Mouse (Mus musculus) neutrophil, adult 5-6 weeks (primary cell): ENCODE measurements around the gene Bid. TPM values are rescaled to one million over a fixed set of nuclear protein-coding genes. Genes with fewer than 3 reads are reported as not detected.
"Not testable (repeated sequence)": the region's sequence is repeated elsewhere in the genome, so short reads cannot be mapped to it uniquely, and the experiment has no call there.

Experiments used
- ATAC-seq: fragments of 151-379, 151-347 bp; 2 replicates; pipeline ENCODE4 v1.8.0; 2017; ENCODE audit warnings: mild to moderate bottlenecking, moderate TSS enrichment; ENCODE audit not compliant: insufficient number of reproducible peaks, poor library complexity, low FRiP score, severe bottlenecking; ENCODE audit errors: extremely low read depth
- total RNA-seq: library from RNA; stranded (forward); fragments of 200-1000 nt; gene quantifications from 2 replicates; pipeline ENCODE4 v1.2.3, GENCODE M21; 2017

Gene Bid
- total RNA-seq, 1 experiment from 2014 or later = 48.6 TPM

GRCm38 (mm10) chr6:120938763-120939450 is 22.3 kb upstream of the Bid start:
- ATAC-seq = no peak

- ATAC-seq = no peak
These were observed 21.5 kb upstream of the Bid start for GRCm38 (mm10) chr6:120937999-120938608.

DNA sequence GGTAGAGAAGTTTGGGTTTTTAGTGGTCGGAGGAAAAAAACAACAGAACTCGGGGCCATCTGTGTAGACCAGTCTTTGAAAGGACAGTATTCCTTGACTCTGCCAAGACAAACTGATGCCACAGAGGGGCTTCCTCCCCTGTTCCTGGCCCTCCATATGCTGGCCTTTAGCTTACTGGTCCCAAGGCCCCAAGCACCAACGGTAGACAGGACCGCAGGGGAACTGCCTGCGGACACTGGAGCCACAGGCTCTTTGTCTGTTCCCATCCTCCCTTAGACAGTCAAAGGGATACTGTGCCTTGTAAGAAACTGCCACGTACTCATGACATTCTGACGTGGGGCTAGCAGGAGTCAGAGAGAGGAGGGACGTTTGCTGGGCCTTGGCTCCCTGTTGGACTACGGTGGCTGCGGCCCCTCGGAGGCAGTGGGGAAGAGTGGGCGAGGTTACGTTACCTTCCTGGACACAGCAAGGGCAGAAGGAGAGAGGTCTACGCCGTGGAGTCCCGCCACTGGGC is 20.5 kb upstream of the Bid start:
- no peak for ATAC-seq

DNA sequence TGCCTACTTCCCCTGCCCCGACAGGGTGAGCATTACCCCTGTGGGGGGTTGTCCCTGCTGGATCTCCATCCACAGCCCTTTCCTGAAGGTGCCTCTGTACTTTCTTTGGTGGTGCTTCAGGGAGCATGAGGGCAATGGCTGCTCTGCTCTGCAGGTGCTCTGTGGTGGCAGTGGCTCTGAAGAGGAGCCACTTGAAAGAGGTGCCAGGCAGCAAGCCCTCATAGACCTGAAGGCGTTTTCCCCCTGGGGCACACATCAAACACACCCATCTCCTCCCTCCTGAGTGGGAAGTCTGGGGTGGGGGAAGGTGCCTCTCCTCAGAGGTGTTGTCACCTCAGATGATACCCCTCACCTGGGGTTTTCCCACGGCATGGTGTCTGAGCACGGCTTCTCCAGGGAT is 17.5 kb upstream of the Bid start:
- no peak for ATAC-seq

- no peak for ATAC-seq
These were observed 17.0 kb upstream of the Bid start for GRCm38 (mm10) chr6:120933670-120934069.

GRCm38 (mm10) chr6:120932597-120932996 is 15.9 kb upstream of the Bid start:
- ATAC-seq = no peak

- no peak for ATAC-seq
These were observed 14.0 kb upstream of the Bid start for GRCm38 (mm10) chr6:120930450-120931306.

GRCm38 (mm10) chr6:120929421-120929820 is 12.8 kb upstream of the Bid start:
- ATAC-seq = no peak

- ATAC-seq = no peak
These were observed 11.1 kb upstream of the Bid start for GRCm38 (mm10) chr6:120927765-120928164.

DNA sequence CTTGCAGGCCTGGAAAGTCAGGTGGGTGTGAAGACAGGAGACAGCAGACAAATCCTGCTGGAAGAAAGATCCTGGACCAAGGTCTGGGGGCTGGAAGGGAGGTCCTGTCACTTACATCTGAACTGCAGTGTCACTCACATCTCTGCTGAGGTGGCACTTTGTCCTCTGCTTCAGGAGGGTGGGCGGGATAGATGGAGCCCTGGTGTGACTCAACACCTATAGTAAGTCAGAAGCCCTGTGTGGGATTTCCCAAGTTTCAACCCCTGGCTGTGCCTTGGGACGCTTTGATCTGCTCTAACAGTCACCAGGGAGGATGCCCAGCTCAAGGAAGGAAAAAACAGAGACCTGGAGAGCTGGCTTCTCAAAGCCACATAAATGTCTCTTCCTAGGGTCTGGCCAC is 10.2 kb upstream of the Bid start:
- ATAC-seq = no peak

DNA sequence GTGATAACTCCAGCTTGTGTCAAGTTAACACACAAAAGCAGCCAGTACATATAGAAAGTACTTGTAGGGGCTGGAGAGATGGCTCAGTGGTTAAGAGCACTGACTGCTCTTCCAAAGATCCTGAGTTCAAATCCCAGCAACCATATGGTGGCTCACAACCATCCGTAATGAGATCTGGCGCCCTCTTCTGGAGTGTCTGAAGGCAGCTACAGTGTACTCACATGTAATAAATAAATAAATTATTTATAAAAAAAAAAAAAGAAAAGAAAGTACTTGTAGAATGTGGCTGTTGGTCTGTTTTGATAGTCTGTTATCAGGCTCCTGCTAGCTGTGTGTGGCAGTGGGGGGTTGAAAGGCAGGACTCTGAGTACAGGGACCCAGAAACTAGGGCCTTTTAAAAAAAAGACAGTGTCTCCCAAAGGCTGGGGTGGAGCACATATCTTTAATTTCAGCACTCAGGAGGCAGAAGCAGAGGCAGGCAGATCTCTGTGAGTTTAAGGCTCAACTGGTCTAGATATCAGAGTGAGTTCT is 8.2 kb upstream of the Bid start:
- ATAC-seq = not testable (repeated sequence)

DNA sequence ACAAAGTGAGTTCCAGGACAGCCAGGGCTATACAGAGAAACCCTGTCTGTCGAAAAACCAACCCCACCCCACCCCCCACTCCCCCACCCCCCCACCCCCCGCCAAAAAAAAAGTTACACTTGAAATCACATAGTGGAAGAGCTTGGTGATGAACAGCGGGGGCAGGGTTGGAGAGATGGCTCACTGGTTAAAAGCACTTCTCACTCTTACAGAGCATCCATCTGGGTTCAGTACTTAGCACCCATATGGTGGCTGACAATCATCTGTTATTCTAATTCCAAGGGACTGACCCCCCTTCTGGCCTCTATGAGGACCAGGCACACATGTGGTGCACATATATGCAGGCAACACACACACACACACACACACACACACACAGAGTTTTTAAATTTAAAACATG is 1.3 kb upstream of the Bid start:
- no peak for ATAC-seq

- ATAC-seq = not testable (repeated sequence)
These were observed 574 bp upstream of the Bid start for GRCm38 (mm10) chr6:120916972-120917881.

- no peak for ATAC-seq
These were observed 1.0 kb downstream of the Bid start for GRCm38 (mm10) chr6:120915649-120915975.

GRCm38 (mm10) chr6:120914911-120915648 is 1.6 kb downstream of the Bid start:
- ATAC-seq = peak; percentile 83

DNA sequence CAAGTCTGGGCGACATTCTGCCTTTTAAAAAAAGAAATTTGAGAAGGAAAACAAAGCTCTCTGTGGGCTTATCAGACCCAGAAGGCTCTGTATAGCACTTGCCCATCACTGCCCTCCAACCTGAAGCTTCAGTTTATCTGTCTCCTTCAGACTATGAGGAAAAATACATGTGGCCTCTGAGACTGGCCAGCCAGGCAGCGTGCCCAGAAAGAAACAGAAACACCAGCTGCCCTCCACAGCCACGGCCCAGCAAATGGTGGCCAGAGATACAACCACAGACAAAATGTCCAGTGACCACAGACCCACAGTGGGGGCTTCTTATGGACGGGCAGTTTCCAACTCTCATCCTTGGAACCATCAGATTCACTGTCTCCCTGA is 2.1 kb downstream of the Bid start:
- no peak for ATAC-seq

DNA sequence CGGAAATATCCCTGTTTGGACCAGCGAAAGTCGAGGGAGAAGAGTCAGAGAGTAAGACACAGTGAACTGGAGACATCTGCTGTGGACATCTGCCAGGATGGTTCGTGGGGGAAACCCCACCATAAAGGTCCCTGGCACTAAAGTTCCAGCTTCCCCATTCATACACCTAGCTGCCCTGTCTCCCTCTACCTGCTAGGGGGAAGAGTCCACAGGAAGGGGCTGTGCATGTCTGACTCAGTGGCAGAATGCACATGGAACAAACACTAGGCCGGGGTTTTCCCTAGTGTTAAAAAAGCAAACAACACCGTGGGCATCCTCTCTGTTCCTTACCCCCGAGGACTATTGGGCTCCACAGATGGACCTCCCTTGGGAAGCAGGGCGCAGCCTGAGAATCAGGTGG is 2.9 kb downstream of the Bid start:
- no peak for ATAC-seq

DNA sequence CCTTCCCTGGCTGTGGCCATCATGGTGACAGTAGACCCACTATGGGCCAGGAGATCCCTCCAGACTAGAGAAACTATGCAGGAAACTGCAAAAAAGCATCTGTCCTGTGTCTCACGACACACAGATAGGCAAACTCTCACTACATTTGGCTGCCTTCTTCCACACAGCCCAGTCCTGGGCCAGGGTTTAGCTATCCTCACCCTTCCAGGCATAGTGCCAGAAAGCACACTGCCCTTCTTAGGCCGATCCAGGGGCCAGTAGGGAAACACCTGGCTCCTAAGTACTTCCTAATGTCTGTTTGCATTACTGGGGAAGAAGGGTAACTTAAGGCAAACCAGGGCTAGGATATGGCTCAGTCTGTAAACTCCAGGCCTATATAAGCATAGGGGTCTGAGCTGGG is 3.7 kb downstream of the Bid start:
- no peak for ATAC-seq
